ENCODE assay signal across 10 mouse cellular contexts in the genomic region with DNA sequence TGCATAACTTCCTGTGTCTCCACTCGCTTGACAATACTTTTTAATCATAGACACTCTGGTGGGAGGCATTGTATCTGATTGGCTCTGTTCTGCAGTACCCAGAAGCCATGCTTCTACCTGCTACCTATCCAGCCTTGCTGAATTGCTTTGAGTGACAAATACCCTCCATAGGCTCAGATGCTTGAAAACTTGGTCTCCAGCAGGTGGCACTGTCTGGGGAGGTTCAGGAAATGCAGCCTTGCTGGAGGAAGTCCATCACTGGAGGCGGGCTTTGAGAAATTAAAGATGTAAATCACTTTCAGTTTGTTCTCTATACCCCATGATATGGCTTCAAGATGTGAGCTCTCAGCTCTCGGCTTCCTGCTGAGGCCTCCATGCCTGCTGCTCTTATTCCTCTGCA. TPM values are rescaled to one million over a fixed set of nuclear protein-coding genes. Genes with fewer than 3 reads are reported as not detected.
DNase-seq lines count a peak whose midpoint lies in the region; ATAC-seq and TF ChIP-seq lines count a peak whose summit lies in the region.
"Had no signal": no experiment of that assay in that cellular context is flagged by ENCODE, and none has a peak within 500 bp of the region (broad histone marks: within the 10 kb centered on the region; RNA-seq: fewer than 3 reads in every experiment).

No protein-coding gene starts in this region.

- H3K27ac ChIP-seq in layer of hippocampus, adult 2 months: no peak overlapping the region
- peak overlapping the region; percentile 28; the same call in 1 of the 2 replicates for H3K27ac ChIP-seq in embryonic facial prominence, embryonic 14.5 days (replicated peaks; ENCODE audit: low read depth, low read length)
- H3K27ac ChIP-seq: heart, embryonic 15.5 days; liver, embryonic 13.5 days had no signal

- ATAC-seq in embryonic facial prominence, embryonic 14.5 days (ENCODE audit: low read depth): no peak

- H3K4me3 ChIP-seq in layer of hippocampus, adult 2 months: no peak overlapping the region
- H3K4me3 ChIP-seq in embryonic facial prominence, embryonic 14.5 days (ENCODE audit: low read depth, low read length): no peak overlapping the region
- H3K4me3 ChIP-seq: heart, embryonic 15.5 days; liver, embryonic 13.5 days had no signal

- peak; percentile 45 to 46 for DNase-seq in cerebellum, postnatal 10 days
- DNase-seq in cerebellum, adult 8-10 months: no peak
- DNase-seq in layer of hippocampus, adult 2 months (ENCODE audit: low spot score in 2 of 2): peak in 1 of 2 experiments; percentile 44
- DNase-seq in layer of hippocampus, adult 9-10 months (ENCODE audit: low spot score): no peak
- peak; percentile 46 for DNase-seq in 3134 (ENCODE audit: extremely low read depth, insufficient read length, low spot score)
- no peak for DNase-seq in embryonic facial prominence, embryonic 14.5 days (ENCODE audit: low spot score)
- DNase-seq in c-Kit-positive CD71-positive TER-119-positive erythroid progenitor cells, embryonic 14.5 days (ENCODE audit: low spot score): no peak
- no peak for DNase-seq in right cerebral cortex, postnatal 25 days
- DNase-seq: liver, embryonic 13.5 days had no signal

- H3K4me2 ChIP-seq in embryonic facial prominence, embryonic 14.5 days (ENCODE audit: low read depth, low read length): no peak overlapping the region
- H3K4me2 ChIP-seq: heart, embryonic 15.5 days; liver, embryonic 13.5 days had no signal

- H3K27me3 ChIP-seq in embryonic facial prominence, embryonic 14.5 days (replicated peaks; ENCODE audit: control insufficient read depth, insufficient read depth, low read length): no peaks in the 10 kb centered on the region
- H3K27me3 ChIP-seq: heart, embryonic 15.5 days; liver, embryonic 13.5 days had no signal

- 87% methylated on average over 3 of the region's 3 CpGs for WGBS in embryonic facial prominence, embryonic 14.5 days

- no peaks in the 10 kb centered on the region for H3K4me1 ChIP-seq in embryonic facial prominence, embryonic 14.5 days (ENCODE audit: control insufficient read depth, insufficient read depth, low read length)
- H3K4me1 ChIP-seq: heart, embryonic 15.5 days; liver, embryonic 13.5 days had no signal

- peak; percentile 67 for TF ChIP-seq CTCF in layer of hippocampus, adult 2 months (conservative IDR thresholded peaks at IDR 0.05)

- H3K36me3 ChIP-seq in embryonic facial prominence, embryonic 14.5 days (ENCODE audit: control insufficient read depth, insufficient read depth, low read length): no peaks in the 10 kb centered on the region
- H3K36me3 ChIP-seq: heart, embryonic 15.5 days; liver, embryonic 13.5 days had no signal

- H3K9me3 ChIP-seq in embryonic facial prominence, embryonic 14.5 days (ENCODE audit: control insufficient read depth, low read length): 0 out of 2 replicates have a peak, but pooled peaks cover 4% of the 10 kb centered on the region
- H3K9me3 ChIP-seq: heart, embryonic 15.5 days; liver, embryonic 13.5 days had no signal

- no peak overlapping the region for H3K9ac ChIP-seq in embryonic facial prominence, embryonic 14.5 days (ENCODE audit: low read depth, low read length)
- H3K9ac ChIP-seq: heart, embryonic 15.5 days; liver, embryonic 13.5 days had no signal

RNA-seq across cellular contexts. Expression of a gene that starts 48.1 kb away (rescaled TPM):
- total RNA-seq in layer of hippocampus, adult 2 months (2021): 10 to 100 TPM; 27.6 to 27.7 TPM
- 6.6 and 6.9 TPM in 2 replicates for polyA plus RNA-seq in embryonic facial prominence, embryonic 14.5 days (2014; fragmentation: Nextera tagmentation; extraction: Ambion mirVana)

Comparison
In these comparisons a context has a peak if more than half of its experiments do, and no peak if none do; other contexts are left out.
1. DNase-seq: peak in cerebellum, postnatal 10 days (2 of 2) and 3134 (single experiment); none in cerebellum, adult 8-10 months (single experiment), layer of hippocampus, adult 9-10 months (single experiment), embryonic facial prominence, embryonic 14.5 days (single experiment), c-Kit-positive CD71-positive TER-119-positive erythroid progenitor cells, embryonic 14.5 days (single experiment) and right cerebral cortex, postnatal 25 days (single experiment).